Mouse (Mus musculus): Measurements from ENCODE around the gene Scimp.

Gene Scimp

DNA sequence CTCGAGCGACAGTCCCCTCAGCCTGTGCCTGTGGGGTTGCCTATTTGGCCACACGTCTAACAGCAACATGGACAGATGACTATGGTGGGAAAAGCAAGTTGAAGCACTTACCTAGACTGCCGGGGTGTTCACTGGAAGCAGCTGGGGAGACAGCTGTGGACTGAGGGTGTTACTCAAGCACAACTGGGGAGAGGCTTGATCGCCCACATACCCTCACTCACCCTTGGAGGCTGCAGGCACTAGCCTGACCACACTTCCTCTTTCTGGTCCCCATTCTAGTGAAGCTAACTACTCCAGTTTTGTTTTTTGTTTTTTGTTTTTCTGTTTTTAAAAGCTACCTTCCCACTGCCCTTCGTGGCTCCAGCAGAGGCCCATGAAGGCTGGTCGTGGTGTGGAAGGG lies at the start of gene Scimp:
Scimp (minus strand) TSS at position 222 of the 400 bp plus-strand sequence.
- DNase-seq = no peak

GRCm38 (mm10) chr11:70860371-70860770 lies 48.0 kb upstream of the Scimp start:
- no peak for DNase-seq

GRCm38 (mm10) chr11:70846029-70846428 lies 33.6 kb upstream of the Scimp start:
- DNase-seq = no peak

DNA sequence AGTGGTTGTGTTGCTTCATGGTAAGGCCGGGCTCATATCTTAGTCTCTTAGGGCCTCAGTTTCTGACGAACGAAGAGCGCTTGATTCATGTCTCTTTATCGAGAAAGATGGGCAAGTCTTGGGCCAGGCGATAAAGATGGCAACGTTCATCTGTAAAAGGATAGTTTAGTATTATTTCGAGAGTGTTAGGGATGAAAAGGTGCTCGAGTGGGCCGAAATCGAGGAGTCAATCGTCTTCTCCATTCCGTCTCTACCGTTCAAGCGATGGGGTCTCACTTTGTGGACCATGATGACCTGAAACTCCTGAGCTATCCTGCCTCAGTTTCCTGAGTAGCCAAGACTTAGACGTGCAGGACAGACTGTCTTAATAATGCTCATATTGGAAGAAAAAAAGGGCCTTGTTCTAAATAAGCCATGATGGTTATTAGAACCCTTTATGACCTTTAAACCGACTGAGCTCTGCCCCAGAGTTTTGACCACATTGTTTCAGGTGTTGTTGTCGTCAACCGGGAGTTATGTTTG lies 33.1 kb upstream of the Scimp start:
- DNase-seq = no peak

DNA sequence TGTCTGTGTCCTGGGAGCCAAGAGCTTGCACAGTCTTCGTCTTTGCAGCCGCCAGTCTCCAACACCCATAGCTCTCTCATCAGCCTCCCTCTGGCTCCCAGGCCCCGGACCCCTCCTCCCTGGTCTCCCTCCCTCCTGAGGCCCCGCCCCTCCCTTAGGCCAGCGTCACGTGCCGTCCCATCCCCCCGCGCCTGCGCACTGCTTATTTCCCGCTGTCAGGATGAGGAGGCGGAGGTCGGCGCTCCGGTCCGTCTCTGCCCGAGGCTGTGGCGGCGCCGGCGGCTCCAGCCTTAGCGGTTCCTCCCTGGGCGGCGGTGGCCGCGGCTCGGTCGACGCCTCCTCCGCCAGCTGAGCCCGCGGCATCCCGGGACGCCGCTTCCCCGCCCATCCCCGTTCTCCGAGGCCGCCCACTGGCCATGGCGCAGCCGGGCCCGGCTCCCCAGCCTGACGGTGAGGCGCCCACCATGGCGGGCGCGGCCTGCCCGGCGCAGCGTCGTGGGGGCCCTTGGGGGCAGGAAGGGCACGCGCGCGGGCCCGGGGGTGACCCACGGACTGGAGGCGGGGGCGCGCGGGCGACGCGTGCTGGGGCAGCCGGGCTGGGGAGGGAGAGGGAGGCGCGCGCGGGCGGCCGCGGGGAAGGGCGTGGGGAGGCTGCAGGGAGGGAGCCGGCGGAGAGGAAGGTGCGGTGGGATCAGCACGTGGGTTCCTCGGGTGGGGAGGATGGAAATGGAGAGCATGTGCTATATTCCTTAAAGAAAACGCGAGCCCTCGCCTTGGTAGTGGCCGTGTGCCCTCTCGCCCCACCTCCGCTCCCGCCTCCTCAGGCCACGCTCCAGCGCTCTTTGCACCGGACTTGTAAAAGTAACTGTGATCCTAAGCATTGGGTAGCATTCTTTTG lies 32.4 kb upstream of the Scimp start, which contains the start of gene Rabep1:
Rabep1 (plus strand) TSS at position 220 of the 898 bp plus-strand sequence.
- DNase-seq = peak; percentile 94

DNA sequence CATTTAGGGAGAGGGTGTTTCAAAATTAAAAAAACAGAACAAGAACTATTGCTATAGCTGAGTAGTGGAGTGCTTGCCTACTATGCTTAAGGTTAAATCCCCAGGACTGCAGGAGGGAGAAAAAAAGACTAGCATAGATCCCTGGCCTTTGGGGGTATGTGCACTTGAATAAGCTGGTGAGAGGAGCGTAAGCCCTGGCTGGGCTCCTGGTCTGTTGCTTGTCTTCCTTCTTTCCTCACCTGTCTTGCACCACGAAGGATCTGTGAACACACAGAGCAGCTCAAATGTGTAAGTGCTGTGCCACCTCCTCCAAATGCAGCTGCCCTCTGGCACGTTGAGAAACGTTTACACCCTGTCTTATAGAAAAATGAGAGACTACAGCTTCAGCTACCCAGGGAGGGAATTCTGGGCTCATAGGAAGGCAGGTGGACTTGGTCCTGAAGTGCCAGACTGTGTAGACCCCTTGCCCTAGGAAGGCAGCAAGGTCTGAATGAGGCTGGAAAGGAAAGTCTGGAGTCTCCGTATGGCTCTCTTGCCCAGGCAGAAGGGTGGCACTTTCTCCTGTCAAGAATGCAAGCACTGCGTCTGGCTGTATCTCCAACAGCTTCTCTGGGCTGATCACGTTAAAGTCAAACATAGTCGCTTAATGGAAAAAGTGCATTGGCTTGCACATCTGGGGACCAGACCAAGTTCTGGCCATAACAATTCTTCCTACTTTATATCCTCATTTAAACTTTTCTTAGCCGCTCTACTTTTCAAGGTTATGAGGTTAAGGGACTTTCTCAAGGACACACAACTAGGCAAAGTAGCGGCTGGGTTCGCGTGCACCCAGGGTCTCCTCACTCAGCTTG lies 31.5 kb upstream of the Scimp start:
- peak; percentile 21 for DNase-seq

DNA sequence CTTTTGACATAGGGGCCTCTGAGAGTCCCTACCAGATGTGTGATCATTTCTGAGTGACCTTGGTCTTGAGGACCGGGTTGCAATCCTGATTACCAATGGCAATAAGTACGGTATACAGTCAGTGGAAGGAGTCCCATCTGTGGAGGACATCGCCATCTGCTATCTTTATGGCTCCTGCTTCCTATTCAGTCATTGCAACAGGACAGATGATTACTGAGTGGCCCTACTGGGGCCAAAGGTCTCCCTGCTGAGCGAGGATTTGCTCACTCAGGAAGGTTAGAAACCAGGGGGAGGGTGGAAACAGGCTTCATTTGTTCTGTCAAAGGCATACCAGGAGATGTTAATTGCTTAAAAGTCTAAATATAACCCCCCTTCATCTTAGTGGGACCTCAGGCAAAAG lies 30.6 kb upstream of the Scimp start:
- DNase-seq = no peak

- no peak for DNase-seq
Observed at GRCm38 (mm10) chr11:70838610-70839009, 26.2 kb upstream of the Scimp start.

- no peak for DNase-seq
Observed at GRCm38 (mm10) chr11:70837031-70837430, 24.6 kb upstream of the Scimp start.

GRCm38 (mm10) chr11:70835381-70835831 lies 23.0 kb upstream of the Scimp start:
- no peak for DNase-seq

DNA sequence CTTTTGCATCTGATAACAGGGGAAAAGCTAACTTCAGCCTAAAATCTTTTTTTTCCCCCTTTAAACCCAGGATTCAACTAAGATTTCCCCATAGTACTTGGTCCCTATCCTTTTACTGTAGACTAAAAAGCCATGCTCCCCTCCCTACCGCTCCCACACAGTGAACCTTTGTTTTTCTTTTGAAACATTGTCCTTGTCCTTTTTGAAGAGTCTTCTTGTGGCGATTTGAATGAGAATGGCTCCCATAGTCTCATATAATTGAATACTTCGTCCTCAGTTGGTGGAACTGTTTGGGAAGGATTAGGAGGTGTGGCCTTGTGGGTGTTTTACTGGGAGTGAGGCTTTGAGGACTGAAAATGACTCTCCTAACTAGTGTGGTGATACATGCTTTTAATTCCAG lies 21.4 kb upstream of the Scimp start:
- DNase-seq = no peak

DNA sequence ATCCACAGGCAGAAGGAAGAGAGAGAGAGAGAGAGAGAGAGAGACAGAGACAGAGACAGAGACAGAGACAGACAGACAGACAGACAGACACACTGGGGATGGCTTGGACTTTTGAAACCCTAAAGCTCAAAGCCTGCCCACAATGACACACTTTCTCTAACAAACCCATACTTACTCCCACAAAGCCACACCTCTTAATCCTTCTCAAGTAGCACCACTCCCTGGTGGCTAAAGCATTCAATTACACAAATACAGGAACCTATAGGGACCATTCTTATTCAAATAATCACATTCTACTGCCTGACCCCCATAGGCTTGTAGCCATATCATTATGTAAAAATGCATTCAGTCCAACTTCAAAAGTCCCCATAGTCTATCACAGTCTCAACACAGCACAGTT lies 21.0 kb upstream of the Scimp start:
- DNase-seq = no peak

GRCm38 (mm10) chr11:70831201-70831600 lies 18.8 kb upstream of the Scimp start:
- DNase-seq = no peak

DNA sequence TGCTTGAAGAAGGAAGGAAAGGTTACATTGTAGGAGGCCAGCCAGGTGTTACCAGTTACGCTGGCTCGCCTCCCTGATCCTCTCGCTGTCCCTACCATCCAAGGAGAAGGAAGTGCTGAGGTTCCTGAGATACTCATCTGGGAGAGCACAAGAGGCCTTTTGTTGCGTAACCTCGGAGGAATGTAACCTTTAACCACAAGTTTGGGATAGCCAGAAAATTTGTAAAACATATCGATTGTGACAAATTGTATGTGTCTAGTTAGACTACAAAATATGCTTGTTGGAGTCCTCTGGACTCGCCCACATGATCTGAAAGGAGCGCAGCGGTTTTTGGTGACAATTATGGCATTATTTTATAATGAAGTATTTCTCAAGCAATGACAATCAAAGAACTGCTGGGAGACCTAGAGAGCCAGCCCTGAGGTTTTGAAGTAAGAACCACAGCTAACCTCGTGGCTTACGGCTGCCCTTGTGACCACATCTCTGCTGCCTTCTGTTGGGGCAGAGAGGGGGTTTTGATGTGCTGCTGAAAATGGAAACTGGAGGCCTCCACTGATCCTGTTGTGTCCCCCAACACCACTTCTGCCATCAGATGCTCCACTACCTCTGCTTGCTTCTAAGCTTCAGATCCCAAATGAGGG lies 16.7 kb upstream of the Scimp start:
- no peak for DNase-seq

DNA sequence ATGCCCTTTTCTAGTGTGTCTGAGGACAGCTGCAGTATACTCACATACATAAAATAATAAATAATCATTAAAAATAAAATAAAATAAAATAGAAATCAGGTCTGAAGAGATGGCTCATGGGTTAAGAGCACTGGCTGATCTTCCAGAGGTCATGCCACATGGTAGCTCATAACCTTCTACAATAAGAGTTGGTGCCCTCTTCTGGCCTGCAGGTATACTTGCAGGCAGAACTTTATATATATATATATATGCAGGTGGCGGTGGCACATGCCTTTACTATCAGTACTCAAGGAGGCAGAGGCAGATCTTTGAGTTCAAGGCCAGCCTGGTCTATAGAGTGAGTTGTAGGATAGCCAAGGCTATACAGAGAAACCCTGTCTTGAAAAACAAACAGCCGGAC lies 13.8 kb upstream of the Scimp start:
- DNase-seq = no peak

DNA sequence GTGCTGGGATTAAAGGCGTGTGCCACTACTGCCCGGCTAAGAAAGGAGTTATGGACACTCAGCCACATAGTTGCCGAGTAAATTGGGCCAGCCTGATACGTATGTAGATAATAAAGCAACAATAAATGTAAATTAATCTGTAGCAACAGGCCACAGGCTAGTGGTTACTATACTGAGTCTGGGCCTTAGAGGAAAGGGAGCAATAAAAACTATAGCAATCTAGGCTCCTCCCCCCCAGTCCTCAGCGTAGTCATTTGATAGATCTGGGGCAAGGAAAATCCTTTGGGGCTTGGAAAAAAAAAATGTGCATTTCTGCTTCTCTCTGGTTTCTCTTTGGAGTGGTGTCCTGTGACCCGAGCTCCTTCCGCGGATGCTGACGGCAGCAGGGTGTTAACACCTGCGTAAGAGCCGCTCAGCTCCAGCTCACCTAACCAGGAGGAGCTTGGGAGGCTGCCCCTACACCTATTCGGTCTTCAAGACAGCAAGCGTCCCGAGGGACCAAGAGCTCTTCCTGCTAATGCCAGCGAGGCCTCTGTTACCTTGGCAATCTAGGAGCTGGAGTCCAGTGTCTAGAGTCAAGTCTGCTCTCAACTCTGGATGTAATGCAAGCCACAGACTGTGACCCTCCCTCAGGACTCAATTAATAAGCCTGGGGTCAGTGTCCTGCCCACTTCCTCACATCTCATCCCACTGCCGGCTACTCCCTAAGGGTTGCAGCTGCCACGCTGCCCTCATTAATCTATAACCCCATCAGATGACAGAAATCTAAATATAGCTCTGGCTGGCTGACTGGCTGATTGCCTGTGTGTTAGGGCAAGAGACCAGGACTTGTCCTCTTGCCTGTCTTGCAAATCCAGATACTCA lies 9.6 kb upstream of the Scimp start:
- DNase-seq = peak; percentile 27

GRCm38 (mm10) chr11:70820120-70820519 lies 7.7 kb upstream of the Scimp start:
- no peak for DNase-seq

- DNase-seq = no peak
Observed at GRCm38 (mm10) chr11:70816770-70817169, 4.4 kb upstream of the Scimp start.

DNA sequence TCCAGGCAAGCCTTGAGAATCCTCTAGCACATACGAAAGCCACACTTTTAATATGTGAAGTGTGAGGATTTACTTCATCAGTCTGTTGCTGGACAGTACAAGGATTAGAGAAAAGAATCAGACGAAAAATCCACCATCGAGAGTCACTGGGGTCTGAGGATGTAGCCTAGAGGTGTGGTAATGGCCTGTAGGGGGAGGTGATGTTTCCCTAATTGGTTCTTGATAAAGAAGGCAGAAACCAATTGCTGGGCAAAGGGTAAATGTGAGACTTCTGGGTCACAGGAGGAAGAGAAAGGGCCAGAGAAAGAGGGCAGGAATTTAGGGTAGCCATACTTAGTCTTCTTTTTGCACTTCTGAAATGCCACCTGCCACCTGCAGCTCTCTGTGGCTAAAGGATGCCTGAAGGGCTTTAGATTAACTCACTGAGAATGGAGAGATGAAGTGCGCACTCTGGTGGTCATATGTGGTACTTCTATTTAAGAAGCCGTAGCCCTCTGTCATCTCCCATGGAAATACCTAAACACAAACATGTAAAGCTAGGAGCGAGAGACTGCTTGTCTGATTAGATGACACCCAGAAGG lies 3.2 kb upstream of the Scimp start:
- peak; percentile 62 for DNase-seq

DNA sequence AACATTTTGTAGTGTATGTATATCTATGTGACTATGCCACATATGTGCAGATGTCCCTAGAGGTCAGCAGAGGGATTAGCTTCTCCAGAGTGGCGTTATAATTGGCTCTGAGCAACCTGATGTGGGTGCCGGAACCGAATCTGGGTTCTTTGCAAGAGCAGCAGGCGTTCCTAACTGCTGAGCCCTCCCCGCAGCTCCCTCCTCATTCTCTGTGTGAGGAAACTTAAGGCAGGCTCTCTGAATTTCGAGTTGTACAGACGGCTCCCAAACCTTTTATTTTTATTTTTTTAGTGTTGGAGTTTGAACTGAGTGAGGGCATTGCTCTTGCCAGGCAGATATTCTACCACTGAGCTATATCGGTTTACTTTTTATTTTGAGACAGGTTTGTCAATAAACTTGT lies 2.7 kb upstream of the Scimp start:
- no peak for DNase-seq

GRCm38 (mm10) chr11:70811471-70812240 lies 730 bp downstream of the Scimp start:
- DNase-seq = no peak

Data from cerebellum, adult 8-10 months (tissue).